Mouse (Mus musculus) MEL (cell line): Measurements from ENCODE around the gene Tead1.

Source experiments
- E2F4 ChIP-seq: IDR thresholded peaks from 2 replicates; pipeline ENCODE4 v1.6.1; 2011; ENCODE audit warnings: low read depth, low read length, improper control_type of control experiment, borderline replicate concordance
- ELF1 ChIP-seq: IDR thresholded peaks from 2 replicates; pipeline ENCODE4 v1.6.1; 2014; ENCODE audit warnings: low read depth, mild to moderate bottlenecking, inconsistent platforms, low read length, improper control_type of control experiment, moderate library complexity
- KAT2A ChIP-seq: conservative IDR thresholded peaks from 2 replicates; pipeline ENCODE4 v1.6.1; 2012; ENCODE audit warnings: low read depth, low read length, improper control_type of control experiment, inconsistent platforms
- MAZ ChIP-seq: IDR thresholded peaks from 2 replicates; pipeline ENCODE4 v1.6.1; 2012; ENCODE audit warnings: low read depth, mild to moderate bottlenecking, inconsistent platforms, low read length, improper control_type of control experiment
- MYC ChIP-seq: IDR thresholded peaks from 2 replicates; pipeline ENCODE4 v1.6.1; 2011; ENCODE audit warnings: low read depth, mild to moderate bottlenecking, low read length, improper control_type of control experiment, moderate library complexity
- NRF1 ChIP-seq: IDR thresholded peaks from 2 replicates; pipeline ENCODE4 v1.6.1; 2014; ENCODE audit warnings: low read depth, mild to moderate bottlenecking, inconsistent platforms, low read length, improper control_type of control experiment, moderate library complexity; ENCODE audit not compliant: poor library complexity, insufficient read depth, severe bottlenecking
- POLR2A ChIP-seq, 2 experiments: IDR thresholded peaks; 2 replicates each; pipeline ENCODE4 v1.6.1; 2011 to 2012; ENCODE audit warnings: low read length in 2 of 2, mild to moderate bottlenecking in 2 of 2, control low read depth in 1 of 2, improper control_type of control experiment in 1 of 2, low read depth in 1 of 2, moderate library complexity in 1 of 2; ENCODE audit not compliant: control insufficient read depth in 1 of 2, insufficient read depth in 1 of 2, poor library complexity in 1 of 2
- POLR2AphosphoS5 ChIP-seq: IDR thresholded peaks from 2 replicates; pipeline ENCODE4 v1.6.1; 2012; ENCODE audit warnings: low read depth, borderline replicate concordance, mild to moderate bottlenecking, inconsistent platforms, low read length, moderate library complexity, mixed read lengths

GRCm38 (mm10) chr7:112955103-112955827 is 276.1 kb downstream of the Tead1 start:
- no peak for TF ChIP-seq POLR2AphosphoS5
- TF ChIP-seq KAT2A: no peak
- no peak for TF ChIP-seq ELF1
- TF ChIP-seq MAZ: no peak
- TF ChIP-seq E2F4: no peak
- no peak for TF ChIP-seq NRF1
- TF ChIP-seq MYC: no peak
- no peak for TF ChIP-seq POLR2A (IDR thresholded peaks at IDR 0.05; ENCODE audit: control insufficient read depth in 1 of 2, insufficient read depth in 1 of 2, low read depth in 1 of 2, low read length in 2 of 2, poor library complexity in 1 of 2)
